Mouse (Mus musculus): ENCODE measurements around the gene Myh9.

GRCm38 (mm10) chr15:77803747-77804146 is 38.2 kb downstream of the Myh9 start:
- no peak for TF ChIP-seq CTCF (conservative IDR thresholded peaks at IDR 0.05; ENCODE audit: insufficient read depth, insufficient read length, low read depth, low read length)
- TF ChIP-seq POLR2A (IDR thresholded peaks at IDR 0.05; ENCODE audit: low read depth, low read length): no peak
